ENCODE assay signal across 9 mouse cellular contexts in genomic region chr19:44297862-44298261, GRCm38 (mm10). TPM values are rescaled to one million over a fixed set of nuclear protein-coding genes. Genes with fewer than 3 reads are reported as not detected.
DNase-seq lines count a peak whose midpoint lies in the region; ATAC-seq and TF ChIP-seq lines count a peak whose summit lies in the region.
"Had no signal": no experiment of that assay in that cellular context is flagged by ENCODE, and none has a peak within 500 bp of the region (broad histone marks: within the 10 kb centered on the region; RNA-seq: fewer than 3 reads in every experiment).

No protein-coding gene starts in this region.

- no peak for TF ChIP-seq POLR2A in cerebellum, adult 2 months (IDR thresholded peaks at IDR 0.05; ENCODE audit: borderline replicate concordance, insufficient read depth, low read length)
- no peak for TF ChIP-seq POLR2A in limb, embryonic 14.5 days (IDR thresholded peaks at IDR 0.05; ENCODE audit: borderline replicate concordance, extremely low read depth, insufficient read depth, insufficient read length)

- peak overlapping the region; percentile 96 for H3K4me2 ChIP-seq in limb, embryonic 14.5 days (replicated peaks; ENCODE audit: low read depth, low read length, severe bottlenecking)
- H3K4me2 ChIP-seq in stomach, embryonic 15.5 days, result peak overlapping the region; percentile 93

- TF ChIP-seq CTCF in cerebellum, adult 2 months (IDR thresholded peaks at IDR 0.05; ENCODE audit: borderline replicate concordance, insufficient read depth, low read depth, low read length), result no peak

- 12% methylated on average over 9 of the region's 9 CpGs for whole genome bisulfite sequencing in cerebellum, adult 2 months
- 70% methylated on average over 9 of the region's 9 CpGs for WGBS in limb, embryonic 14.5 days
- 65% methylated on average over 9 of the region's 9 CpGs for WGBS in stomach, embryonic 15.5 days

- H3K27ac ChIP-seq in cerebellum, adult 2 months (ENCODE audit: insufficient read depth, low read length), result no peak overlapping the region; the same call in 1 of the 2 replicates
- no peak overlapping the region for H3K27ac ChIP-seq in limb, embryonic 14.5 days (replicated peaks; ENCODE audit: low read depth, low read length)
- no peak overlapping the region for H3K27ac ChIP-seq in stomach, embryonic 15.5 days

- no peaks in the 10 kb centered on the region for H3K27me3 ChIP-seq in cerebellum, adult 2 months (ENCODE audit: control insufficient read depth, insufficient read depth, low read length)
- H3K27me3 ChIP-seq in megakaryocyte, embryonic 14.5 days (replicated peaks), result no peaks in the 10 kb centered on the region
- H3K27me3 ChIP-seq in limb, embryonic 14.5 days (ENCODE audit: control insufficient read depth, insufficient read depth, low read length), result no peaks in the 10 kb centered on the region
- H3K27me3 ChIP-seq in stomach, embryonic 15.5 days (replicated peaks), result no peaks in the 10 kb centered on the region

- peaks cover 78% of the 10 kb centered on the region for H3K36me3 ChIP-seq in megakaryocyte, embryonic 14.5 days (replicated peaks; ENCODE audit: low read length)
- H3K36me3 ChIP-seq in limb, embryonic 14.5 days (ENCODE audit: control insufficient read depth, insufficient read depth, low read length), result peaks cover 78% of the 10 kb centered on the region
- peaks cover 54% of the 10 kb centered on the region for H3K36me3 ChIP-seq in stomach, embryonic 15.5 days

- peaks cover 30% of the 10 kb centered on the region for H3K4me1 ChIP-seq in cerebellum, adult 2 months (ENCODE audit: control insufficient read depth, insufficient read depth, low read length)
- H3K4me1 ChIP-seq in megakaryocyte, embryonic 14.5 days, result peaks cover 94% of the 10 kb centered on the region
- peaks cover 50% of the 10 kb centered on the region for H3K4me1 ChIP-seq in limb, embryonic 14.5 days (ENCODE audit: control insufficient read depth, insufficient read depth, low read length)
- H3K4me1 ChIP-seq in stomach, embryonic 15.5 days, result peaks cover 65% of the 10 kb centered on the region

- no peak for ATAC-seq in cerebellum, adult (ENCODE audit: insufficient number of reproducible peaks, low FRiP score, low TSS enrichment)
- ATAC-seq in megakaryocyte, adult 5-6 weeks (ENCODE audit: poor library complexity, severe bottlenecking), result no peak
- no peak for ATAC-seq in limb, embryonic 14.5 days (ENCODE audit: low FRiP score, low read depth)
- ATAC-seq in stomach, embryonic 15.5 days (ENCODE audit: insufficient read depth, low FRiP score, low read depth), result no peak
- ATAC-seq in granulocyte monocyte progenitor cell, adult 5-6 weeks (replicated peaks; ENCODE audit: poor library complexity, severe bottlenecking), result no peak

- H3K9me3 ChIP-seq in megakaryocyte, embryonic 14.5 days, result no peaks in the 10 kb centered on the region
- no peaks in the 10 kb centered on the region for H3K9me3 ChIP-seq in limb, embryonic 14.5 days (ENCODE audit: control insufficient read depth, low read length)
- no peaks in the 10 kb centered on the region for H3K9me3 ChIP-seq in stomach, embryonic 15.5 days

- DNase-seq in cerebellum, adult 2 months, result peak; percentile 53 to 54
- DNase-seq in limb, embryonic 14.5 days (ENCODE audit: low spot score), result no peak
- DNase-seq in adrenal gland, adult 2 months, result no peak
- DNase-seq: layer of hippocampus, adult 9-11 months had no signal

- H3K9ac ChIP-seq in limb, embryonic 14.5 days (ENCODE audit: low read depth, low read length, severe bottlenecking), result peak overlapping the region; percentile 86; the same call in 1 of the 2 replicates
- H3K9ac ChIP-seq in stomach, embryonic 15.5 days, result 0 out of 2 replicates have a peak overlapping the region, but pooled peaks have one; percentile 10

- peak overlapping the region; percentile 51 for H3K4me3 ChIP-seq in cerebellum, adult 2 months (replicated peaks; ENCODE audit: insufficient read depth, low read depth, low read length)
- H3K4me3 ChIP-seq in megakaryocyte, embryonic 14.5 days (replicated peaks), result peak overlapping the region; percentile 98
- peak overlapping the region; percentile 92 for H3K4me3 ChIP-seq in limb, embryonic 14.5 days (replicated peaks; ENCODE audit: low read length)
- peak overlapping the region; percentile 66 for H3K4me3 ChIP-seq in stomach, embryonic 15.5 days (replicated peaks)

RNA-seq across cellular contexts. Expression of gene Scd2, which starts 4.4 kb away (rescaled TPM):
- 695 and 743 TPM in 2 replicates for polyA plus RNA-seq in cerebellum, adult 2 months (2012; rRNA removed)
- polyA plus RNA-seq in megakaryocyte, embryonic 14.5 days (2012; ENCODE audit: insufficient read depth, low replicate concordance), result 6.4 and 14.5 TPM in 2 replicates
- total RNA-seq in megakaryocyte, adult 5-6 weeks (2015), result 30.0 and 33.3 TPM in 2 replicates
- total RNA-seq in megakaryocyte, adult 5-6 weeks (2017), result 26.9 and 28.9 TPM in 2 replicates
- 274 and 383 TPM in 2 replicates for polyA plus RNA-seq in limb, embryonic 14.5 days (2012; rRNA removed)
- 216 and 218 TPM in 2 replicates for polyA plus RNA-seq in limb, embryonic 14.5 days (2014; fragmentation: Nextera tagmentation; extraction: Ambion mirVana)
- polyA plus RNA-seq in stomach, embryonic 15.5 days (2015; fragmentation: Nextera tagmentation; extraction: Ambion mirVana), result 266 and 297 TPM in 2 replicates
- total RNA-seq in granulocyte monocyte progenitor cell, adult 5-6 weeks (2014; fragmentation: Nextera tagmentation), result 91.6 and 93.4 TPM in 2 replicates
- total RNA-seq in granulocyte monocyte progenitor cell, adult 5-6 weeks (2017), result 108 and 109 TPM in 2 replicates
- 1,000 to 10,000 TPM in 1 of 2 experiments, 100 to 1,000 TPM in 1; 845 to 1,065 TPM for total RNA-seq in adrenal gland, adult 2 months (2021)
- polyA plus RNA-seq in adrenal gland, adult 2 months (2012; rRNA removed), result 432 and 748 TPM in 2 replicates

RNA-seq across cellular contexts. Expression of gene Scd4, which starts 35.0 kb away (rescaled TPM):
- polyA plus RNA-seq in cerebellum, adult 2 months (2012; rRNA removed), result 0.18 and 0.22 TPM in 2 replicates
- not detected in 2 replicates for polyA plus RNA-seq in megakaryocyte, embryonic 14.5 days (2012; ENCODE audit: insufficient read depth, low replicate concordance)
- 0.40 TPM in 1 of 2 replicates, not detected in the other for total RNA-seq in megakaryocyte, adult 5-6 weeks (2015)
- total RNA-seq in megakaryocyte, adult 5-6 weeks (2017), result 0.12 TPM in 1 of 2 replicates, not detected in the other
- 0.76 and 0.80 TPM in 2 replicates for polyA plus RNA-seq in limb, embryonic 14.5 days (2012; rRNA removed)
- polyA plus RNA-seq in limb, embryonic 14.5 days (2014; fragmentation: Nextera tagmentation; extraction: Ambion mirVana), result 0.12 and 0.35 TPM in 2 replicates
- 0.12 and 0.15 TPM in 2 replicates for polyA plus RNA-seq in stomach, embryonic 15.5 days (2015; fragmentation: Nextera tagmentation; extraction: Ambion mirVana)
- not detected in 2 replicates for total RNA-seq in granulocyte monocyte progenitor cell, adult 5-6 weeks (2014; fragmentation: Nextera tagmentation)
- 0.22 TPM in 1 of 2 replicates, not detected in the other for total RNA-seq in granulocyte monocyte progenitor cell, adult 5-6 weeks (2017)
- total RNA-seq in adrenal gland, adult 2 months (2021), result 1 to 10 TPM; 5.4 to 9.3 TPM
- polyA plus RNA-seq in adrenal gland, adult 2 months (2012; rRNA removed), result 0.19 and 0.29 TPM in 2 replicates

Comparison
In these comparisons a context has a peak if more than half of its experiments do, and no peak if none do; other contexts are left out.
1. DNase-seq: peak in cerebellum, adult 2 months (2 of 2); none in limb, embryonic 14.5 days (single experiment) and adrenal gland, adult 2 months (single experiment).
2. RNA of gene Scd2, which starts 4.4 kb away (polyA plus RNA-seq): 432 to 748 TPM in adrenal gland, adult 2 months, 695 to 743 TPM in cerebellum, adult 2 months, 216 to 383 TPM in limb, embryonic 14.5 days and 266 to 297 TPM in stomach, embryonic 15.5 days; 6.4 to 14.5 TPM in megakaryocyte, embryonic 14.5 days; every median in the first group is over 10 times any median in the second.
3. Peak in every context shown above with its lines, with median percentiles within 50 percentile points of each other: H3K4me3 ChIP-seq.